17 mouse cellular contexts compared by ENCODE assay signal in the genomic region with DNA sequence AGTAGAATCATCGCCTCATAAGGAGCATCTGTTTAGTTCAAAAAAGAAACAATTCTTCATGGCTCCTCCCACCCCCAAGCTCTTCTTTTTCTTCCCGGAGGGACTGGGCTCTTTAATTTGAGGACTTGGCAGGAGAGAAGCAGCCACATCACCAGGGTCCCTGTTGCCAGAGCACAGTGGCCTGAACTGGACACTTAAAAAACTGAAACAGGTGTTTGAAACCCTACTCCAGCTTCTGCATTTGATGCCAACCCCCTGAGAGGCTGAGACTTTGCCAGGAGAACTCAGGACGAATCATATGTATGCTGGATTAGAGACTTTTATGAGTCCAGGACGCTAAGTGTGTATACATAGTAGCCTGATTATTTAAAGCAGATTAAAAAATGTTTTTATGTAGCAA.
A peak's percentile ranks its signal among the peaks of the same experiment; 100 is the strongest.
DNase-seq lines count a peak whose midpoint lies in the region; ATAC-seq lines count a peak whose summit lies in the region.
"Had no signal": no experiment of that assay in that cellular context is flagged by ENCODE, and none has a peak within 500 bp of the region (broad histone marks: within the 10 kb centered on the region; RNA-seq: fewer than 3 reads in every experiment).

No protein-coding gene starts in this region.

- H3K27ac ChIP-seq in heart, embryonic 15.5 days = peak overlapping the region; percentile 37; the same call in 1 of the 2 replicates
- H3K27ac ChIP-seq: heart, embryonic 10.5 days; hindbrain, embryonic 14.5 days had no signal

- H3K4me3 ChIP-seq in heart, embryonic 15.5 days = no peak overlapping the region
- H3K4me3 ChIP-seq: heart, embryonic 10.5 days had no signal

- H3K36me3 ChIP-seq in heart, embryonic 15.5 days = no peaks in the 10 kb centered on the region

- DNase-seq in cerebellum, adult 8-10 months = peak; percentile 14
- no peak for DNase-seq in cerebellum, adult 9-11 months
- no peak for DNase-seq in heart, postnatal 25 days (ENCODE audit: low spot score)
- peak; percentile 52 for DNase-seq in Muller cell, postnatal 12 days (ENCODE audit: inconsistent ontology term)
- DNase-seq in gastrocnemius, postnatal 14 days = peak; percentile 65
- DNase-seq in urinary bladder, adult 2 months (ENCODE audit: low spot score) = no peak
- no peak for DNase-seq in urinary bladder, postnatal 4 days (ENCODE audit: low spot score in 2 of 2)
- DNase-seq: cerebellum, adult 11 months; embryo, embryonic 11 days; lung, adult 2 months; right cerebral cortex, postnatal 4 days; thymus, adult 18-20 months had no signal

- no peak overlapping the region for H3K4me2 ChIP-seq in heart, embryonic 15.5 days
- H3K4me2 ChIP-seq: hindbrain, embryonic 14.5 days had no signal

- ATAC-seq in heart, embryonic 15.5 days (replicated peaks; ENCODE audit: insufficient number of reproducible peaks, insufficient read depth, low FRiP score, low read depth) = no peak
- ATAC-seq: intestine, postnatal 0 days; Patski had no signal

- H3K9me3 ChIP-seq in heart, embryonic 15.5 days (replicated peaks) = no peaks in the 10 kb centered on the region
- H3K9me3 ChIP-seq: heart, embryonic 10.5 days had no signal

- WGBS in heart, embryonic 15.5 days = 50% methylated on average over 4 of the region's 4 CpGs

- H3K27me3 ChIP-seq in heart, embryonic 15.5 days = no peaks in the 10 kb centered on the region
- H3K27me3 ChIP-seq: Patski had no signal

- H3K4me1 ChIP-seq in heart, embryonic 15.5 days (replicated peaks) = peaks cover 30% of the 10 kb centered on the region

- intact Hi-C loops in heart, postnatal 25 days (cut with DNase I) = no loop called here
- intact Hi-C loops in gastrocnemius, postnatal 14 days (cut with DNase I; ENCODE audit: low total_unique reads) = no loop called here

- H3K9ac ChIP-seq in heart, embryonic 15.5 days = no peak overlapping the region
- H3K9ac ChIP-seq: hindbrain, embryonic 14.5 days had no signal

Comparison
In these comparisons a context has a peak if more than half of its experiments do, and no peak if none do; other contexts are left out.
1. DNase-seq: peak in cerebellum, adult 8-10 months (single experiment), Muller cell, postnatal 12 days (single experiment) and gastrocnemius, postnatal 14 days (single experiment); none in cerebellum, adult 9-11 months (single experiment), heart, postnatal 25 days (single experiment), urinary bladder, adult 2 months (single experiment) and urinary bladder, postnatal 4 days (0 of 2).